Mouse (Mus musculus): ENCODE measurements around the gene H2al1k.
"Not testable (repeated sequence)": the region's sequence is repeated elsewhere in the genome, so short reads cannot be mapped to it uniquely, and the experiment has no call there.

GRCm38 (mm10) chrX:9333035-9333434, 17.4 kb upstream of the H2al1k start:
- TF ChIP-seq POLR2A (IDR thresholded peaks at IDR 0.05; ENCODE audit: borderline replicate concordance, control insufficient read depth, low read depth, low read length); CTCF (IDR thresholded peaks at IDR 0.05; ENCODE audit: control insufficient read depth, insufficient read depth, low read length): not testable (repeated sequence)

Data from bone marrow, adult 2 months (tissue).